Mouse (Mus musculus) myocyte (in vitro differentiated cells): ENCODE data around the gene Cptp.

Experiments used
- E2F4 ChIP-seq: IDR thresholded peaks from one replicate; pipeline ENCODE4 v1.6.1; 2011; ENCODE audit warnings: mild to moderate bottlenecking, control low read depth, moderate library complexity; ENCODE audit not compliant: insufficient read depth
- MAX ChIP-seq: IDR thresholded peaks from one replicate; pipeline ENCODE4 v1.6.1; 2011; ENCODE audit warnings: low read depth, mild to moderate bottlenecking, control low read depth
- POLR2A ChIP-seq: IDR thresholded peaks from one replicate; pipeline ENCODE4 v1.6.1; 2011; ENCODE audit warnings: low read depth, mild to moderate bottlenecking, control low read depth, moderate library complexity; ENCODE audit not compliant: insufficient read length
- POLR2AphosphoS2 ChIP-seq: IDR thresholded peaks from one replicate; pipeline ENCODE4 v1.6.1; 2011; ENCODE audit warnings: low read depth, control low read depth; ENCODE audit not compliant: insufficient read length
- REST ChIP-seq: IDR thresholded peaks from one replicate; pipeline ENCODE4 v1.6.1; 2011; ENCODE audit warnings: mild to moderate bottlenecking, control low read depth, moderate library complexity; ENCODE audit not compliant: insufficient read depth, insufficient read length
- SRF ChIP-seq: IDR thresholded peaks from one replicate; pipeline ENCODE4 v1.6.1; 2011; ENCODE audit warnings: low read depth; ENCODE audit not compliant: control insufficient read depth, insufficient read length
- TCF12 ChIP-seq: IDR thresholded peaks from one replicate; pipeline ENCODE4 v1.6.1; 2011; ENCODE audit warnings: mild to moderate bottlenecking, control low read depth; ENCODE audit not compliant: poor library complexity, insufficient read depth, severe bottlenecking
- TCF3 ChIP-seq: IDR thresholded peaks from one replicate; pipeline ENCODE4 v1.6.1; 2011; ENCODE audit warnings: low read depth, control low read depth; ENCODE audit not compliant: insufficient read length

GRCm38 (mm10) chr4:155869317-155870033, at the start of gene Cptp, which contains the start of gene Ints11:
- peak; percentile 72 for TF ChIP-seq POLR2AphosphoS2
- peak; percentile 27 for TF ChIP-seq E2F4
- peak; percentile 77 for TF ChIP-seq POLR2A
- no peak for TF ChIP-seq MAX
- TF ChIP-seq TCF3 = no peak
- TF ChIP-seq TCF12 = no peak
- no peak for TF ChIP-seq REST
- TF ChIP-seq SRF = no peak
